Mouse (Mus musculus): ENCODE data around the gene F11r. TPM values are rescaled to one million over a fixed set of nuclear protein-coding genes. Genes with fewer than 3 reads are reported as not detected.

The F11r gene
- total and polyA plus RNA-seq, 2 experiments from 2014 or later = 6.2 to 7.8 TPM

- peaks cover 62% of the 10 kb centered on the region for H3K36me3 ChIP-seq (ENCODE audit: insufficient read depth)
- H3K4me1 ChIP-seq (ENCODE audit: insufficient read depth) = no peaks in the 10 kb centered on the region
- no peak for TF ChIP-seq CTCF (IDR thresholded peaks at IDR 0.05; ENCODE audit: low read depth)
- no peak overlapping the region for H3K4me3 ChIP-seq (ENCODE audit: low read depth, low read length)
- H3K27me3 ChIP-seq (ENCODE audit: insufficient read depth, low read length) = no peaks in the 10 kb centered on the region
- H3K9ac ChIP-seq = no peak overlapping the region
- DNase-seq = no peak
- ATAC-seq = peak; percentile 52
- no peak overlapping the region for H3K4me2 ChIP-seq (ENCODE audit: low read depth)
- WGBS = 50% methylated on average over 12 of the region's 12 CpGs
- H3K27ac ChIP-seq (ENCODE audit: low read depth, low read length) = no peak overlapping the region
- no peaks in the 10 kb centered on the region for H3K9me3 ChIP-seq (ENCODE audit: low read length)
These were observed 17.9 kb upstream of the F11r start for GRCm38 (mm10) chr1:171419291-171419882.

GRCm38 (mm10) chr1:171419905-171420304 is 17.4 kb upstream of the F11r start:
- DNase-seq (no peak), ATAC-seq (peak; percentile 37)
- 67% methylated on average over 5 of the region's 5 CpGs for WGBS
- no peak overlapping the region for H3K9ac ChIP-seq
- H3K27ac ChIP-seq (ENCODE audit: low read depth, low read length) = no peak overlapping the region
- no peak overlapping the region for H3K4me3 ChIP-seq (ENCODE audit: low read depth, low read length)
- no peak overlapping the region for H3K4me2 ChIP-seq (ENCODE audit: low read depth)
- H3K36me3 ChIP-seq (ENCODE audit: insufficient read depth) = peaks cover 62% of the 10 kb centered on the region
- H3K4me1 ChIP-seq (ENCODE audit: insufficient read depth) = no peaks in the 10 kb centered on the region
- H3K9me3 ChIP-seq (ENCODE audit: low read length) = no peaks in the 10 kb centered on the region
- H3K27me3 ChIP-seq (ENCODE audit: insufficient read depth, low read length) = no peaks in the 10 kb centered on the region
- no peak for TF ChIP-seq CTCF (IDR thresholded peaks at IDR 0.05; ENCODE audit: low read depth)

GRCm38 (mm10) chr1:171422504-171423095 is 14.7 kb upstream of the F11r start:
- Histone ChIP-seq H3K36me3 (ENCODE audit: insufficient read depth) (peaks cover 37% of the 10 kb centered on the region), H3K27me3 (ENCODE audit: insufficient read depth, low read length) (no peaks in the 10 kb centered on the region), H3K4me1 (ENCODE audit: insufficient read depth) (no peaks in the 10 kb centered on the region), H3K9ac (no peak overlapping the region), H3K9me3 (ENCODE audit: low read length) (no peaks in the 10 kb centered on the region), H3K27ac (ENCODE audit: low read depth, low read length) (no peak overlapping the region), H3K4me3 (ENCODE audit: low read depth, low read length) (no peak overlapping the region), H3K4me2 (ENCODE audit: low read depth) (no peak overlapping the region)
- TF ChIP-seq CTCF (IDR thresholded peaks at IDR 0.05; ENCODE audit: low read depth) = no peak
- DNase-seq = no peak
- WGBS = 87% methylated on average over 8 of the region's 8 CpGs
- no peak for ATAC-seq

- no peak for ATAC-seq
These were observed 12.7 kb upstream of the F11r start for GRCm38 (mm10) chr1:171424638-171425037.

GRCm38 (mm10) chr1:171425126-171425525 is 12.2 kb upstream of the F11r start:
- WGBS = 80% methylated on average over 4 of the region's 4 CpGs
- H3K27me3 ChIP-seq (ENCODE audit: insufficient read depth, low read length) = no peaks in the 10 kb centered on the region
- H3K4me2 ChIP-seq (ENCODE audit: low read depth) = no peak overlapping the region
- H3K9ac ChIP-seq = no peak overlapping the region
- H3K4me1 ChIP-seq (ENCODE audit: insufficient read depth) = no peaks in the 10 kb centered on the region
- ATAC-seq (no peak), DNase-seq (no peak)
- no peak for TF ChIP-seq CTCF (IDR thresholded peaks at IDR 0.05; ENCODE audit: low read depth)
- no peaks in the 10 kb centered on the region for H3K9me3 ChIP-seq (ENCODE audit: low read length)
- H3K36me3 ChIP-seq (ENCODE audit: insufficient read depth) = peaks cover 15% of the 10 kb centered on the region; the same call in 1 of the 2 replicates
- no peak overlapping the region for H3K27ac ChIP-seq (ENCODE audit: low read depth, low read length)
- H3K4me3 ChIP-seq (ENCODE audit: low read depth, low read length) = no peak overlapping the region

More at GRCm38 (mm10) chr1:171424638-171425037, 12.7 kb upstream of the F11r start:
- 83% methylated on average over 5 of the region's 5 CpGs for WGBS
- Histone ChIP-seq H3K4me2 (ENCODE audit: low read depth) (no peak overlapping the region), H3K9ac (no peak overlapping the region), H3K27me3 (ENCODE audit: insufficient read depth, low read length) (no peaks in the 10 kb centered on the region), H3K9me3 (ENCODE audit: low read length) (no peaks in the 10 kb centered on the region), H3K27ac (ENCODE audit: low read depth, low read length) (no peak overlapping the region), H3K36me3 (ENCODE audit: insufficient read depth) (peaks cover 19% of the 10 kb centered on the region), H3K4me1 (ENCODE audit: insufficient read depth) (no peaks in the 10 kb centered on the region), H3K4me3 (ENCODE audit: low read depth, low read length) (no peak overlapping the region)
- TF ChIP-seq CTCF (IDR thresholded peaks at IDR 0.05; ENCODE audit: low read depth) = no peak
- DNase-seq = no peak

- Histone ChIP-seq H3K36me3 (ENCODE audit: insufficient read depth) (no peaks in the 10 kb centered on the region), H3K4me2 (ENCODE audit: low read depth) (no peak overlapping the region), H3K9me3 (ENCODE audit: low read length) (no peaks in the 10 kb centered on the region), H3K4me3 (ENCODE audit: low read depth, low read length) (no peak overlapping the region), H3K9ac (no peak overlapping the region), H3K27me3 (ENCODE audit: insufficient read depth, low read length) (0 out of 2 replicates have a peak, but pooled peaks cover 4% of the 10 kb centered on the region), H3K4me1 (ENCODE audit: insufficient read depth) (no peaks in the 10 kb centered on the region), H3K27ac (ENCODE audit: low read depth, low read length) (no peak overlapping the region)
- 83% methylated on average over 5 of the region's 5 CpGs for WGBS
- ATAC-seq (no peak), DNase-seq (no peak)
- TF ChIP-seq CTCF (IDR thresholded peaks at IDR 0.05; ENCODE audit: low read depth) = no peak
These were observed 5.2 kb upstream of the F11r start for GRCm38 (mm10) chr1:171432158-171432557.

- H3K36me3 ChIP-seq (ENCODE audit: insufficient read depth) = no peaks in the 10 kb centered on the region
- no peak overlapping the region for H3K4me2 ChIP-seq (ENCODE audit: low read depth)
- no peak for TF ChIP-seq CTCF (IDR thresholded peaks at IDR 0.05; ENCODE audit: low read depth)
- DNase-seq (no peak), ATAC-seq (no peak)
- H3K27ac ChIP-seq (ENCODE audit: low read depth, low read length) = no peak overlapping the region
- H3K4me1 ChIP-seq (ENCODE audit: insufficient read depth) = no peaks in the 10 kb centered on the region
- H3K9ac ChIP-seq = no peak overlapping the region
- peaks cover 23% of the 10 kb centered on the region for H3K27me3 ChIP-seq (ENCODE audit: insufficient read depth, low read length)
- H3K9me3 ChIP-seq (ENCODE audit: low read length) = no peaks in the 10 kb centered on the region
- WGBS = 63% methylated on average over 7 of the region's 7 CpGs
- H3K4me3 ChIP-seq (ENCODE audit: low read depth, low read length) = no peak overlapping the region
These were observed 2.0 kb upstream of the F11r start for GRCm38 (mm10) chr1:171435288-171435814.

Data from forebrain, postnatal 0 days (tissue).